Mouse (Mus musculus) liver, embryonic 14.5 days (tissue): ENCODE results near the gene Dab2ip. TPM values are rescaled to one million over a fixed set of nuclear protein-coding genes. Genes with fewer than 3 reads are reported as not detected.

Source experiments
- ATAC-seq: fragments of 200-750 bp; cut with Nextera tagmentation; 2 replicates; pipeline ENCODE4 v1.8.0; 2017; ENCODE audit warnings: moderate number of reproducible peaks, mild to moderate bottlenecking, moderate library complexity; ENCODE audit not compliant: insufficient read depth
- DNase-seq, 3 experiments: peaks; one replicate each; pipeline ENCODE4 v3.0.0-alpha.2; 2012 to 2013; ENCODE audit warnings: low read depth in 3 of 3, low spot score in 3 of 3
- H3K27ac ChIP-seq: fragments of 300-500 bp; sonication (generic); 2 replicates; pipeline ENCODE4 v1.5.1; 2014; ENCODE audit warnings: moderate library complexity, mild to moderate bottlenecking, control low read depth, inconsistent platforms
- H3K27me3 ChIP-seq: fragments of 300-500 bp; sonication (generic); 2 replicates; pipeline ENCODE4 v1.6.1; 2014; ENCODE audit warnings: mild to moderate bottlenecking, low read length, moderate library complexity; ENCODE audit not compliant: control insufficient read depth, insufficient read depth
- H3K36me3 ChIP-seq: fragments of 300-500 bp; sonication (generic); replicated peaks from 2 replicates; pipeline ENCODE4 v1.6.1; 2014; ENCODE audit warnings: low read depth; ENCODE audit not compliant: control insufficient read depth, insufficient read depth
- H3K4me1 ChIP-seq, 2 experiments: fragments of 200-500 bp in 1 of 2; fragments of 300-500 bp in 1 of 2; sonication (generic) in 1 of 2; replicated peaks; 2 replicates each; pipeline ENCODE4 v1.6.1; 2012 to 2014; ENCODE audit warnings: antibody characterized with exemption in 1 of 2, inconsistent platforms in 1 of 2, low read length in 1 of 2; ENCODE audit not compliant: control insufficient read depth in 2 of 2, insufficient read depth in 2 of 2
- H3K4me2 ChIP-seq: fragments of 300-500 bp; sonication (generic); 2 replicates; pipeline ENCODE4 v1.6.1; 2014; ENCODE audit warnings: low read depth, mild to moderate bottlenecking, control low read depth, moderate library complexity
- H3K4me3 ChIP-seq, 2 experiments: fragments of 200-500 bp in 1 of 2; fragments of 300-500 bp in 1 of 2; sonication (generic) in 1 of 2; 2 replicates each; pipeline ENCODE4 v1.5.1; 2012 to 2014; ENCODE audit warnings: low read depth in 2 of 2, low read length in 2 of 2, mild to moderate bottlenecking in 2 of 2, control low read depth in 1 of 2, inconsistent platforms in 1 of 2, moderate library complexity in 1 of 2; ENCODE audit not compliant: insufficient read depth in 1 of 2
- H3K9ac ChIP-seq: fragments of 300-500 bp; sonication (generic); replicated peaks from 2 replicates; pipeline ENCODE4 v1.6.1; 2014; ENCODE audit warnings: mild to moderate bottlenecking, control low read depth, moderate library complexity
- H3K9me3 ChIP-seq: fragments of 300-500 bp; sonication (generic); 2 replicates; pipeline ENCODE4 v1.6.1; 2016; ENCODE audit warnings: low read length, mixed read lengths; ENCODE audit not compliant: control insufficient read depth
- CTCF ChIP-seq: IDR thresholded peaks from 2 replicates; pipeline ENCODE4 v1.5.1; 2016; ENCODE audit warnings: antibody characterized with exemption, low read depth, control low read depth
- EP300 ChIP-seq: IDR thresholded peaks from 2 replicates; pipeline ENCODE4 v1.6.1; 2016; ENCODE audit warnings: antibody characterized with exemption, low read depth
- WGBS: fragments of 180-500 bp; shearing (Covaris S2); extraction: QIAGEN DNeasy Blood & Tissue Kit; methylation state at CpG from one replicate; pipeline ENCODE4 v1.1.7; 2014; ENCODE audit not compliant: insufficient replicate concordance; 5-methylcytosine and 5-hydroxymethylcytosine counted together
- polyA plus RNA-seq, 2 experiments: library from polyadenylated mRNA; depleted of rRNA in 1 of 2; stranded (reverse) in 1 of 2; unstranded in 1 of 2; fragments of >200 nt; fragmentation: Nextera tagmentation in 1 of 2; extraction: Ambion mirVana in 1 of 2; gene quantifications; 2 replicates each; pipeline versions ENCODE4 v1.2.1 to v1.2.3; 2012 to 2014

The Dab2ip gene
- polyA plus RNA-seq, 2 experiments: 3.2 to 4.0 TPM

DNA sequence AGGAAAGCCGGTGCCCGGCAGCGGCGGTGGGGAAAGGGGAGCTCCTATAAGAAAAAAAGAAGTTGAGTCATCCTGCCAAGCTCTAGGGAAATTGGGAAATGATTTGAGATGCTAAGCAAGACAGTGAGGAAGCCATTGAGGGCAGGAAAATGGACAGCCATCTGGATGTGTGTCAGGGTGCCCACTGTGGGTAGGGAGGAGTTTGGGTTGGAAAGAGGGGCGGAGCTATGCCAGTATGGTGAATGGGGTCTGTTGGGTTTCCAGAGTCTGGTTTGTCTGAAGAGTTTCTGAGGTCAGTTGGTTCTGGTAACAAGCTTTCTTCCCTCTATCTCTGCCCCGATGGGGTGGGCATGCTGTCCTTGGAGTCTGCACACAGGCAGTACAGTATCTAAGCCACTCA is 165.2 kb downstream of the Dab2ip start:
- no peaks in the 10 kb centered on the region for H3K27me3 ChIP-seq
- 71% methylated on average over 6 of the region's 6 CpGs for WGBS
- DNase-seq: no peak
- no peak overlapping the region for H3K9ac ChIP-seq
- no peak overlapping the region for H3K27ac ChIP-seq
- no peak overlapping the region for H3K4me2 ChIP-seq
- no peaks in the 10 kb centered on the region for H3K36me3 ChIP-seq
- ATAC-seq: no peak
- H3K4me1 ChIP-seq: no peaks in the 10 kb centered on the region
- no peak overlapping the region for H3K4me3 ChIP-seq
- H3K9me3 ChIP-seq: no peaks in the 10 kb centered on the region
- TF ChIP-seq EP300: no peak
- TF ChIP-seq CTCF: no peak

DNA sequence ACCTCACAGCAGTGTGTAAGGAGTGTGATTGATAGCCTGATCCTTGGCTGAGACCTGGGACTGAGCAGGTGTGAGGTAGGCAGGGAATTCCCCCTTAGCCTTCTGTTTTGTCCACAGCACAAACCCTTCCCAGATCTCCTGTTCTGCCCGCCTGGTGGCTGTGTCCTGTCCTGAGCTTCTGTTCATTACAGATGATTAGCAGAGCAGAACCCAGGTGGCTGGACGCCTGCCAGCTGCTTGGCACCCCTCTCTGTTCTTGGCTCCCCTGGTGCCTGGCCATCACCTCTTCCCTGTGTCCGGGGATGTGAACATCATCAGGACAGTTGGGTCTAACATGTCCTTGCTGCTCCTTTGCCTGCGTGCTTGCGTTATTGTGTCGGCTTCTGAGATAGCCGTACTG is 165.6 kb downstream of the Dab2ip start:
- Histone ChIP-seq H3K36me3 (no peaks in the 10 kb centered on the region), H3K9ac (no peak overlapping the region), H3K4me3 (no peak overlapping the region), H3K4me1 (no peaks in the 10 kb centered on the region), H3K27ac (no peak overlapping the region), H3K9me3 (no peaks in the 10 kb centered on the region), H3K4me2 (no peak overlapping the region), H3K27me3 (no peaks in the 10 kb centered on the region)
- ATAC-seq (no peak), DNase-seq (no peak)
- 70% methylated on average over 7 of the region's 7 CpGs for WGBS
- TF ChIP-seq EP300 (no peak), CTCF (no peak)

DNA sequence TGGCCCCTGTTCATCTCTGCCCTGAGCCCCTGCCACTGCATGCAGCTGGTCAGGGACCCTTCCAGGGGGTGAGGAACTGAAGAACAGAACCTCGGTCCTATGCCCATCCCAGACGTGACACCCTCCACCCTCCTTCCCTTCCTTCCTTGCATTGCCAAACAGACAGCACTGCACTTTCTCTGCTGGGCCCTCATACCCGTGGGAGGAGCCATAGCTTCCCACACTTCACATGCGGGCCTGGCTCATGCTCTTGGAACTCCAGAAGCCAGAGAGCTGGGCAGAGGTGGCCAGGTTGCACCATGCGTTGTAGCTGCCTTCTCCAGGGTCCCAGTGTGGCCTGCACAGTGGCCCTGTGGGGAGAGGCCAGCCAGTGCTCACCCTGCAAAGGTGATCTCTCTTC is 170.6 kb downstream of the Dab2ip start:
- 30% methylated on average over 5 of the region's 5 CpGs for WGBS
- Histone ChIP-seq H3K4me2 (no peak overlapping the region), H3K9ac (no peak overlapping the region), H3K9me3 (no peaks in the 10 kb centered on the region), H3K27me3 (no peaks in the 10 kb centered on the region), H3K4me1 (peaks cover 0 to 3% of the 10 kb centered on the region in 2 experiments; a peak in 1 of 4 replicates), H3K27ac (no peak overlapping the region), H3K4me3 (no peak overlapping the region), H3K36me3 (no peaks in the 10 kb centered on the region)
- DNase-seq (no peak), ATAC-seq (no peak)
- TF ChIP-seq CTCF: no peak
- no peak for TF ChIP-seq EP300

DNA sequence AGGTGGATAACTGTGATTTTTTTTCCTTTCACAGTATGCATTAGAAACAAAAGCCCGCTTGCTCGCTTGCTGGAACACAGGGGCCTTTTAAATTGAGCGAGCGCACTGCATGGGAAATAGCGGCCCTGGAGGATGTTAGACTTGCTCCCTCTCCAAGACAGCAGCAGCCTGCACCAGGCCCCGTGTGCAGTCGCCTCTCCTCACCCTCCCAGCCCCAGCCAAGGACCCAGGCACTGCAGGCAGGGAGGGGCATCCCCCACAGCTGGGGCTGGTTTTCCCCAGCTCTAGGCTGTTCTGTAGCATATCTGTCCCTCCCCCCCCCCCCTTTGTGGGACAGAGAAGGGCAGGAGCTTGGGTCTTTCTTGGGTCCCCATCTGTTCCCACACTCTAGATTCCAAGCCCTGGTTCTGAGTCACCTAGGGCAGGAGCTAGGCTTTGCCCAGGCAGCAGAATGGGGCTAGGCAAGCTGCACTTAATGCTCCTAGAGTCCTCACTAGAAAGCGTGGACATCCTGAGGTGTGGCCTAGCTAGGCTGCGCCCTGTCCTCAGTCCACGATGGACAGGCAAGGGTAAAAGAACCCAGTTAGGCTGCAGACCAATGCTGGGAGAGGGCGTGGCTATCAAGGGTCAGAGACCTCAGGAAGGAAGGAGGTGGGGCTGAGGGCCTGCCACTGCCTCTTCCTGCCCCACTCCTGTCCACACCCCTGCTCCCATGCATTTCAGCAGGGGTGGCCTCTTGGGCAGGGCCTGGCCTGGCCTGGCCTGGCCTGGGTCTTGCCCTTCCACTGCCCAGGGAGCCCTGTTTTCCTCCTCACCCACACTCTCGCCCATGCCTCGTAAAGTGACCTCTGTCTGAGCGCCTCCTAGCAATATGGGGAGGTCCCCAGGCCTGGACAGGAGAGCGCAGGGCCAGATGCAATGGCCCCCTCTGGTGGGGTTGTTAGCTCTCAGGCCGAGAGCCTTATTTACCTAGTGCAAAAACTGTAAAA is 171.3 kb downstream of the Dab2ip start:
- H3K4me3 ChIP-seq: no peak overlapping the region
- peak; percentile 12 to 37 (median 13) for DNase-seq
- H3K27me3 ChIP-seq: no peaks in the 10 kb centered on the region
- ATAC-seq: peak; percentile 78
- no peaks in the 10 kb centered on the region for H3K36me3 ChIP-seq
- H3K4me1 ChIP-seq: peaks cover 0 to 3% of the 10 kb centered on the region in 2 experiments; a peak in 1 of 4 replicates
- H3K9ac ChIP-seq: no peak overlapping the region
- H3K9me3 ChIP-seq: no peaks in the 10 kb centered on the region
- H3K27ac ChIP-seq: no peak overlapping the region
- TF ChIP-seq EP300: no peak
- TF ChIP-seq CTCF: peak; percentile 51
- no peak overlapping the region for H3K4me2 ChIP-seq
- 30% methylated on average over 16 of the region's 16 CpGs for WGBS

DNA sequence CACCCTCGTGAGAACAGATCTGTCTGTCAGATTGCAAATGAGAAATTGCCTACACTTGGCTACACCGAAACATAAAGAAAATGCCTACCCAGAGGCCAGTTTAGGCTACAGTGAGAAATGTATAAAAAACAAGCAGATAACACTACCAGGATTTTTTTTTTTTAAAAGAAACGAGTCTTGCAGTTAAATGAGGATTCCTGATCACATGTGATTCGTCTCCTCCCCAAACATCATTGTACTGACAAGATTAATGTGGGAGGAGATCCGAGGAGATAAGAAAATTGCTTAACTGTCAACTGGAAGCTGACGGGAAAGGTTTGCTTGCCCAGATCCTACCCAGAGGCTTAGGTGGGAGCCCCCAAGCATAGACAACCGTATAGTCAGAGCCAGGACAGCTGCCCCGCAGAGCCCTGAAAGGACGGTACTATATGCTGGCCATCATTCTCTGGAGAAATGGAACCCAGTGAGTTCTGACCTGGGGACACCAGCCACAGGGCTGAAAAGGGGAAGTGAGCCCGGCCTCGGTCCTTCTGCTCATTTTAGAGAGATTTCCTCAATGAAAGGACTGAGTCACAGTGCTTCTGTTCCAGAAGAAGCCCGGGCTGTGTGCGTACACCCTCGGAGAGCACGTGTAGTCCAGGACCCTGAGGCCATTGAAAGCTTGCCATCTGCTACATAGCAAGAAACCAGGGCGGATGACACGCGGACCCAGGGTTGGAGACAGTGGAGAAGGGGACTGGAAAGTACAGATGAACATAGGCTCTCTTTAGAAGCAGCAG is 173.8 kb downstream of the Dab2ip start:
- TF ChIP-seq EP300 (no peak), CTCF (no peak)
- Histone ChIP-seq H3K27me3 (no peaks in the 10 kb centered on the region), H3K4me3 (no peak overlapping the region), H3K4me1 (peaks cover 0 to 3% of the 10 kb centered on the region in 2 experiments; a peak in 1 of 4 replicates), H3K9ac (no peak overlapping the region), H3K27ac (no peak overlapping the region), H3K9me3 (no peaks in the 10 kb centered on the region), H3K36me3 (no peaks in the 10 kb centered on the region), H3K4me2 (no peak overlapping the region)
- 19% methylated on average over 18 of the region's 18 CpGs for WGBS
- ATAC-seq (no peak), DNase-seq (peak in 1 of 3 experiments; percentile 11)
